Mouse (Mus musculus): ENCODE data around the gene Apol7e.

GRCm38 (mm10) chr15:77731605-77732004 lies 32.9 kb downstream of the Apol7e start:
- TF ChIP-seq CTCF (IDR thresholded peaks at IDR 0.05; ENCODE audit: low read depth, low read length) (no peak), POLR2A (IDR thresholded peaks at IDR 0.05; ENCODE audit: insufficient read depth, low read length) (no peak)

Data from ES-Bruce4 (cell line).